In the genomic region with DNA sequence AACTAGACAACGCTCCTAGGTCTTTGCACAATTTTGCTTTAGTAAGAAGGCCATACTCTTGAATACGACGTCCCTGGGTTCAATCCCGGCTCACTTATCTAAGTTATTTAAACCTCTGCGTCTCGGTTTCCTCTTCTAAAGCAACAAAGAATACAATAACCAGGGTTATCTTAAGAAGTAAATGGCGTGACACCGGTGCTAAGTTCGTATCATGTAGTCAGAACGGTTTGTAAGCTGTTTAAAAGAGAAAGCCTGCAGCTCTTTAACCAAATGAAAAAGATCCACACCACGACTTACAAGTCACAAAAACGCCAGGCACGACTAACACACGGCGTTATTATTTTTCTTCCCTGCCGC, we compare ENCODE assay signal across 10 mouse cellular contexts. TPM values are rescaled to one million over a fixed set of nuclear protein-coding genes. Genes with fewer than 3 reads are reported as not detected.
DNase-seq lines count a peak whose midpoint lies in the region; ATAC-seq and TF ChIP-seq lines count a peak whose summit lies in the region.
"Had no signal": no experiment of that assay in that cellular context is flagged by ENCODE, and none has a peak within 500 bp of the region (broad histone marks: within the 10 kb centered on the region; RNA-seq: fewer than 3 reads in every experiment).

No protein-coding gene starts in this region.

- no peak for DNase-seq in heart, adult 2 months
- no peak for DNase-seq in heart, adult 11 months
- DNase-seq in 3T3-L1 (ENCODE audit: low read depth, low spot score) = peak; percentile 40
- DNase-seq in cerebellum, postnatal 25 days = no peak
- DNase-seq in layer of hippocampus, postnatal 36 days = no peak

- H3K27ac ChIP-seq in heart, adult 2 months = peak overlapping the region; percentile 90
- H3K27ac ChIP-seq in embryonic facial prominence, embryonic 13.5 days = peak overlapping the region; percentile 99
- H3K27ac ChIP-seq in limb, embryonic 12.5 days = peak overlapping the region; percentile 99
- peak overlapping the region; percentile 99 for H3K27ac ChIP-seq in stomach, embryonic 14.5 days (ENCODE audit: low read length)

- no peaks in the 10 kb centered on the region for H3K79me2 ChIP-seq in heart, adult 2 months (replicated peaks; ENCODE audit: control insufficient read depth, insufficient read depth, low read length)

- no peak for ATAC-seq in embryonic facial prominence, embryonic 13.5 days (ENCODE audit: insufficient number of reproducible peaks, insufficient read depth, low FRiP score, low TSS enrichment, low read depth)
- ATAC-seq in limb, embryonic 12.5 days (ENCODE audit: insufficient number of reproducible peaks, insufficient read depth, low FRiP score, low TSS enrichment, low read depth) = no peak
- ATAC-seq in stomach, embryonic 14.5 days (ENCODE audit: insufficient number of reproducible peaks, insufficient read depth, low FRiP score, low read depth) = no peak

- H3K27me3 ChIP-seq in heart, adult 2 months (ENCODE audit: control insufficient read depth, insufficient read depth, low read length) = peaks cover 2% of the 10 kb centered on the region; the same call in 1 of the 2 replicates
- H3K27me3 ChIP-seq in embryonic facial prominence, embryonic 13.5 days = no peaks in the 10 kb centered on the region
- no peaks in the 10 kb centered on the region for H3K27me3 ChIP-seq in limb, embryonic 12.5 days
- H3K27me3 ChIP-seq in stomach, embryonic 14.5 days (ENCODE audit: control insufficient read depth, insufficient read depth, low read length) = no peaks in the 10 kb centered on the region
- H3K27me3 ChIP-seq: Patski had no signal

- H3K4me1 ChIP-seq in heart, adult 2 months (ENCODE audit: control insufficient read depth, insufficient read depth, low read length) = peaks cover 10% of the 10 kb centered on the region
- peaks cover 46% of the 10 kb centered on the region for H3K4me1 ChIP-seq in embryonic facial prominence, embryonic 13.5 days
- peaks cover 33% of the 10 kb centered on the region for H3K4me1 ChIP-seq in limb, embryonic 12.5 days (replicated peaks)
- peaks cover 26% of the 10 kb centered on the region for H3K4me1 ChIP-seq in stomach, embryonic 14.5 days (ENCODE audit: control insufficient read depth, insufficient read depth, low read length)

- H3K4me2 ChIP-seq in embryonic facial prominence, embryonic 13.5 days = peak overlapping the region; percentile 65
- peak overlapping the region; percentile 65 for H3K4me2 ChIP-seq in limb, embryonic 12.5 days
- H3K4me2 ChIP-seq in stomach, embryonic 14.5 days (replicated peaks; ENCODE audit: low read depth, low read length) = peak overlapping the region; percentile 58

- no peak for TF ChIP-seq POLR2A in heart, adult 2 months (IDR thresholded peaks at IDR 0.05; ENCODE audit: insufficient read depth, low read depth, low read length)

- TF ChIP-seq CTCF in heart, adult 2 months (IDR thresholded peaks at IDR 0.05) = no peak

- H3K9me3 ChIP-seq in embryonic facial prominence, embryonic 13.5 days = no peaks in the 10 kb centered on the region
- no peaks in the 10 kb centered on the region for H3K9me3 ChIP-seq in limb, embryonic 12.5 days
- H3K9me3 ChIP-seq in stomach, embryonic 14.5 days (ENCODE audit: control insufficient read depth, low read depth, low read length) = no peaks in the 10 kb centered on the region

- peak overlapping the region; percentile 85 for H3K9ac ChIP-seq in heart, adult 2 months (ENCODE audit: low read depth, low read length)
- peak overlapping the region; percentile 98 for H3K9ac ChIP-seq in embryonic facial prominence, embryonic 13.5 days
- peak overlapping the region; percentile 99 for H3K9ac ChIP-seq in limb, embryonic 12.5 days (replicated peaks)
- peak overlapping the region; percentile 98 for H3K9ac ChIP-seq in stomach, embryonic 14.5 days (replicated peaks; ENCODE audit: low read depth, low read length)

- no peak for TF ChIP-seq EP300 in heart, adult 2 months (IDR thresholded peaks at IDR 0.05; ENCODE audit: insufficient read depth, low read depth, low read length)

- 1% methylated on average over 16 of the region's 16 CpGs for WGBS in heart, adult 2 months
- under 1% methylated on average over 16 of the region's 16 CpGs for WGBS in embryonic facial prominence, embryonic 13.5 days
- WGBS in limb, embryonic 12.5 days = 1% methylated on average over 16 of the region's 16 CpGs
- under 1% methylated on average over 16 of the region's 16 CpGs for WGBS in stomach, embryonic 14.5 days

- intact Hi-C loops in heart, adult 2 months (cut with DNase I) = loop anchor here (5.0 kb wide), 1 partner anchor 39 kb away; no protein-coding TSS in a partner anchor

- H3K4me3 ChIP-seq in heart, adult 2 months = peak overlapping the region; percentile 83
- peak overlapping the region; percentile 75 for H3K4me3 ChIP-seq in embryonic facial prominence, embryonic 13.5 days
- peak overlapping the region; percentile 88 for H3K4me3 ChIP-seq in limb, embryonic 12.5 days (replicated peaks)
- peak overlapping the region; percentile 96 for H3K4me3 ChIP-seq in stomach, embryonic 14.5 days (ENCODE audit: low read depth, low read length)

- H3K36me3 ChIP-seq in heart, adult 2 months (ENCODE audit: control insufficient read depth, insufficient read depth, low read length) = peaks cover 18% of the 10 kb centered on the region
- no peaks in the 10 kb centered on the region for H3K36me3 ChIP-seq in embryonic facial prominence, embryonic 13.5 days
- no peaks in the 10 kb centered on the region for H3K36me3 ChIP-seq in limb, embryonic 12.5 days
- H3K36me3 ChIP-seq in stomach, embryonic 14.5 days (ENCODE audit: control insufficient read depth, insufficient read depth, low read length) = no peaks in the 10 kb centered on the region

RNA-seq across cellular contexts. Expression of a gene that starts 1.7 kb away (rescaled TPM):
- total RNA-seq in heart, adult 2 months (2021) = 10 to 100 TPM; 58.4 to 62.5 TPM
- 13.8 and 38.2 TPM in 2 replicates for polyA plus RNA-seq in heart, adult 2 months (2012; rRNA removed)
- 58.1 and 64.9 TPM in 2 replicates for polyA plus RNA-seq in embryonic facial prominence, embryonic 13.5 days (2015; fragmentation: Nextera tagmentation; extraction: Ambion mirVana)
- polyA plus RNA-seq in limb, embryonic 12.5 days (2016; fragmentation: Nextera tagmentation; extraction: Ambion mirVana) = 67.4 and 74.3 TPM in 2 replicates
- 62.8 and 74.7 TPM in 2 replicates for polyA plus RNA-seq in stomach, embryonic 14.5 days (2014; fragmentation: Nextera tagmentation; extraction: Ambion mirVana)
- total RNA-seq in layer of hippocampus, postnatal 36 days (2021) = 10 to 100 TPM; 40.2 to 40.7 TPM

RNA-seq across cellular contexts. Expression of a gene that starts 21.2 kb away (rescaled TPM):
- not detected for total RNA-seq in heart, adult 2 months (2021)
- not detected in 2 replicates for polyA plus RNA-seq in heart, adult 2 months (2012; rRNA removed)
- polyA plus RNA-seq in embryonic facial prominence, embryonic 13.5 days (2015; fragmentation: Nextera tagmentation; extraction: Ambion mirVana) = not detected in 2 replicates
- not detected in 2 replicates for polyA plus RNA-seq in limb, embryonic 12.5 days (2016; fragmentation: Nextera tagmentation; extraction: Ambion mirVana)
- not detected in 2 replicates for polyA plus RNA-seq in stomach, embryonic 14.5 days (2014; fragmentation: Nextera tagmentation; extraction: Ambion mirVana)
- not detected for total RNA-seq in layer of hippocampus, postnatal 36 days (2021)
- polyA plus RNA-seq: large intestine, adult 2 months; Patski had no signal
